Mouse (Mus musculus) myocyte (in vitro differentiated cells): Measurements from ENCODE around the gene Yipf4. TPM values are rescaled to one million over a fixed set of nuclear protein-coding genes. Genes with fewer than 3 reads are reported as not detected.

Experiments used
- H3K27me3 ChIP-seq: one replicate; pipeline ENCODE4 v1.6.1; 2011; ENCODE audit not compliant: control insufficient read depth, insufficient read depth, insufficient read length
- H3K36me3 ChIP-seq: one replicate; pipeline ENCODE4 v1.6.1; 2011; ENCODE audit not compliant: control insufficient read depth, insufficient read depth
- H3K4me2 ChIP-seq: one replicate; pipeline ENCODE4 v1.6.1; 2011; ENCODE audit warnings: low read depth, control low read depth
- H3K4me3 ChIP-seq: one replicate; pipeline ENCODE4 v1.5.1; 2011; ENCODE audit warnings: mild to moderate bottlenecking, control low read depth, moderate library complexity
- H3K79me2 ChIP-seq: one replicate; pipeline ENCODE4 v1.6.1; 2011; ENCODE audit not compliant: control insufficient read depth, insufficient read depth
- H3ac ChIP-seq: one replicate; pipeline ENCODE4 v1.6.1; 2011; ENCODE audit not compliant: control insufficient read depth, insufficient read length
- CEBPB ChIP-seq: IDR thresholded peaks from 2 replicates; pipeline ENCODE4 v1.6.1; 2011; ENCODE audit warnings: mild to moderate bottlenecking, moderate library complexity; ENCODE audit not compliant: poor library complexity, insufficient read depth, severe bottlenecking
- E2F4 ChIP-seq: IDR thresholded peaks from one replicate; pipeline ENCODE4 v1.6.1; 2011; ENCODE audit warnings: mild to moderate bottlenecking, control low read depth, moderate library complexity; ENCODE audit not compliant: insufficient read depth
- MAX ChIP-seq: IDR thresholded peaks from one replicate; pipeline ENCODE4 v1.6.1; 2011; ENCODE audit warnings: low read depth, mild to moderate bottlenecking, control low read depth
- MYOD1 ChIP-seq, 3 experiments: IDR thresholded peaks; one replicate each; pipeline ENCODE4 v1.6.1; 2011; ENCODE audit warnings: control low read depth in 2 of 3, low read depth in 2 of 3, mild to moderate bottlenecking in 2 of 3, moderate library complexity in 1 of 3; ENCODE audit not compliant: insufficient read length in 2 of 3, control insufficient read depth in 1 of 3
- MYOG ChIP-seq, 3 experiments: IDR thresholded peaks; one replicate each; pipeline ENCODE4 v1.6.1; 2011; ENCODE audit warnings: control low read depth in 2 of 3, low read depth in 2 of 3, mild to moderate bottlenecking in 2 of 3; ENCODE audit not compliant: insufficient read length in 2 of 3, control insufficient read depth in 1 of 3, insufficient read depth in 1 of 3
- POLR2A ChIP-seq: IDR thresholded peaks from one replicate; pipeline ENCODE4 v1.6.1; 2011; ENCODE audit warnings: low read depth, mild to moderate bottlenecking, control low read depth, moderate library complexity; ENCODE audit not compliant: insufficient read length
- POLR2AphosphoS2 ChIP-seq: IDR thresholded peaks from one replicate; pipeline ENCODE4 v1.6.1; 2011; ENCODE audit warnings: low read depth, control low read depth; ENCODE audit not compliant: insufficient read length
- REST ChIP-seq: IDR thresholded peaks from one replicate; pipeline ENCODE4 v1.6.1; 2011; ENCODE audit warnings: mild to moderate bottlenecking, control low read depth, moderate library complexity; ENCODE audit not compliant: insufficient read depth, insufficient read length
- SRF ChIP-seq: IDR thresholded peaks from one replicate; pipeline ENCODE4 v1.6.1; 2011; ENCODE audit warnings: low read depth; ENCODE audit not compliant: control insufficient read depth, insufficient read length
- TCF12 ChIP-seq: IDR thresholded peaks from one replicate; pipeline ENCODE4 v1.6.1; 2011; ENCODE audit warnings: mild to moderate bottlenecking, control low read depth; ENCODE audit not compliant: poor library complexity, insufficient read depth, severe bottlenecking
- TCF3 ChIP-seq: IDR thresholded peaks from one replicate; pipeline ENCODE4 v1.6.1; 2011; ENCODE audit warnings: low read depth, control low read depth; ENCODE audit not compliant: insufficient read length
- USF1 ChIP-seq: IDR thresholded peaks from one replicate; pipeline ENCODE4 v1.6.1; 2011; ENCODE audit warnings: low read depth, mild to moderate bottlenecking, control low read depth, moderate library complexity
- polyA plus RNA-seq: library from polyadenylated mRNA; unstranded; fragments of >200 nt; fragmentation: generic; extraction: Trizol; gene quantifications from one replicate; pipeline ENCODE4 v1.2.1, GENCODE M21; 2012; ENCODE audit warnings: missing spikeins

Gene Yipf4
- polyA plus RNA-seq, result 20.0 TPM

GRCm38 (mm10) chr17:74489024-74489900 is at the start of gene Yipf4:
Gene Yipf4, plus strand, starts transcription at chr17:74489493.
- Histone ChIP-seq H3K36me3 (peaks cover 15% of the 10 kb centered on the region), H3K4me3 (peak within 1 kb of the TSS; percentile 41), H3K79me2 (peaks cover 21% of the 10 kb centered on the region), H3ac (peak within 1 kb of the TSS; percentile 92), H3K27me3 (no peaks in the 10 kb centered on the region), H3K4me2 (peak within 1 kb of the TSS; percentile 82)
- TF ChIP-seq MYOG (IDR thresholded peaks at IDR 0.05; ENCODE audit: control insufficient read depth in 1 of 3, insufficient read depth in 1 of 3, insufficient read length in 2 of 3, low read depth in 2 of 3), result no peak
- TF ChIP-seq SRF, result peak; percentile 45
- TF ChIP-seq TCF3, result no peak
- peak; percentile 88 for TF ChIP-seq POLR2A
- peak; percentile 85 for TF ChIP-seq POLR2AphosphoS2
- TF ChIP-seq MAX, result no peak

- Histone ChIP-seq H3K4me3 (no peak overlapping the region), H3K79me2 (no peaks in the 10 kb centered on the region), H3ac (no peak overlapping the region), H3K27me3 (peaks cover 4% of the 10 kb centered on the region), H3K4me2 (no peak overlapping the region), H3K36me3 (no peaks in the 10 kb centered on the region)
- TF ChIP-seq E2F4 (no peak), POLR2A (no peak), TCF12 (no peak), TCF3 (no peak), CEBPB (no peak), MAX (no peak), MYOD1 (IDR thresholded peaks at IDR 0.05; ENCODE audit: control insufficient read depth in 1 of 3, insufficient read length in 2 of 3, low read depth in 2 of 3) (no peak), SRF (no peak), MYOG (IDR thresholded peaks at IDR 0.05; ENCODE audit: control insufficient read depth in 1 of 3, insufficient read depth in 1 of 3, insufficient read length in 2 of 3, low read depth in 2 of 3) (no peak), USF1 (no peak), REST (no peak), POLR2AphosphoS2 (no peak)
Measured at GRCm38 (mm10) chr17:74440486-74440885, 48.8 kb upstream of the Yipf4 start.

GRCm38 (mm10) chr17:74449776-74450175 is 39.5 kb upstream of the Yipf4 start:
- Histone ChIP-seq H3K79me2 (no peaks in the 10 kb centered on the region), H3K4me2 (no peak overlapping the region), H3K4me3 (no peak overlapping the region), H3K27me3 (peaks cover 24% of the 10 kb centered on the region), H3ac (no peak overlapping the region), H3K36me3 (no peaks in the 10 kb centered on the region)
- TF ChIP-seq MYOG (IDR thresholded peaks at IDR 0.05; ENCODE audit: control insufficient read depth in 1 of 3, insufficient read depth in 1 of 3, insufficient read length in 2 of 3, low read depth in 2 of 3) (no peak), E2F4 (no peak), SRF (no peak), CEBPB (no peak), REST (no peak), POLR2A (no peak), MAX (no peak), MYOD1 (IDR thresholded peaks at IDR 0.05; ENCODE audit: control insufficient read depth in 1 of 3, insufficient read length in 2 of 3, low read depth in 2 of 3) (no peak), TCF12 (no peak), TCF3 (no peak), POLR2AphosphoS2 (no peak), USF1 (no peak)

GRCm38 (mm10) chr17:74453928-74454327 is 35.4 kb upstream of the Yipf4 start:
- Histone ChIP-seq H3K27me3 (peaks cover 2% of the 10 kb centered on the region), H3ac (no peak overlapping the region), H3K79me2 (no peaks in the 10 kb centered on the region), H3K36me3 (no peaks in the 10 kb centered on the region), H3K4me3 (no peak overlapping the region), H3K4me2 (no peak overlapping the region)
- TF ChIP-seq REST (no peak), POLR2AphosphoS2 (no peak), MAX (no peak), SRF (no peak), TCF12 (no peak), POLR2A (no peak), USF1 (no peak), MYOD1 (IDR thresholded peaks at IDR 0.05; ENCODE audit: control insufficient read depth in 1 of 3, insufficient read length in 2 of 3, low read depth in 2 of 3) (no peak), E2F4 (no peak), CEBPB (no peak), MYOG (IDR thresholded peaks at IDR 0.05; ENCODE audit: control insufficient read depth in 1 of 3, insufficient read depth in 1 of 3, insufficient read length in 2 of 3, low read depth in 2 of 3) (no peak), TCF3 (no peak)
